Mouse (Mus musculus): ENCODE results near the gene Rasl11a.
"Not testable (repeated sequence)": the region's sequence is repeated elsewhere in the genome, so short reads cannot be mapped to it uniquely, and the experiment has no call there.

Gene Rasl11a

DNA sequence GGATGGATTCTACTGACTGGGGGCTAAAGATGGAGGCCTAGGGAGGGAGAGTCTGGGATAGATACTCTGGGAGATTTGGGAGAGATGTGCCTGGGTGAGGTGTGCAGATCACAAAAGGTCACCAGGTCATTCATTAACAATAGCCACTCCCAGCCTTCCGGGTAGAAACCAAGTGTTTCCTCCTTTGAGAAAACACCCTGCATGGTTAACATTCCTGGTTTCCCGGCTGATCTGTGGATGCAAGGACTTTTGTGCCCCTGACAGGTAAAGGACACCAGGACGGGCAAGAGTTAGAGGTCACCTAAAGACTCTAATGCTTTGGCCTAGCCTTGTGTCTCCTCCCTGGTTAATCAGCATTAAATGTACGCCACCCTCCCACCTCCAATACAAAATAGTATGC, 48.0 kb downstream of the Rasl11a start:
- no peak for DNase-seq (ENCODE audit: low spot score in 2 of 2)

DNA sequence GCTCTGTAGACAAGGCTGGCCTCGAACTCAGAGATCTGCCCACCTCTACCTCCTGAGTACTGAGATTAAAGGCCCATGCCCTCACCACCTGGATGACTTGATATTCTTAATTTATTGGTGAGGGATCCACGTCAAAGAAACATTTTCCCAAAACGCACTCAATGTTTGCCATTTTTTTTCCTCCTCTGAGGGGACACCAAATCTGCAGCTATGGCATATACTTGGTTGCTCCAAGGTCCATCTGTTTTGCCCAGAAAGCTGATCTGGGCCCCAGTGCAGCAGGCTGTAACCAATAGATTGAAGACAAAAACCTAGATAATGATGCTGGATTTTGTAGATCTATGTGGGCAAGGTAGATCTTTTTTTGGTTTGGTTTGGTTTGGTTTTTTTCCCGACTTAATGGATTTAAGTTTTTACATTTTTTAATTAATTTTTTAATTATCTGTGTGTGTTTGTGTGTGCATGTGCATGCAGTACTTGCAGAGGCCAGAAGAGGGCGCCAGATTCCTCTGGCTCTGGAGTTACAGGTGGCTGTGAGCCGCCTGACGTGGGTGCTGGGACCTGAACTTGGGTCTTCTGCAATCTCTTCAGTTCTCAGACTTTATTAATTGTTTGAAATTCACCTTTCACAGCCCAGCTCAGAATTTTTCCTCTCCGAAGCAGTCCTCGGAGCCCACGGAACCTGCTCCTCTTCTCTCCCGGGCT, 48.8 kb downstream of the Rasl11a start:
- DNase-seq (ENCODE audit: low spot score in 2 of 2) = no peak

DNA sequence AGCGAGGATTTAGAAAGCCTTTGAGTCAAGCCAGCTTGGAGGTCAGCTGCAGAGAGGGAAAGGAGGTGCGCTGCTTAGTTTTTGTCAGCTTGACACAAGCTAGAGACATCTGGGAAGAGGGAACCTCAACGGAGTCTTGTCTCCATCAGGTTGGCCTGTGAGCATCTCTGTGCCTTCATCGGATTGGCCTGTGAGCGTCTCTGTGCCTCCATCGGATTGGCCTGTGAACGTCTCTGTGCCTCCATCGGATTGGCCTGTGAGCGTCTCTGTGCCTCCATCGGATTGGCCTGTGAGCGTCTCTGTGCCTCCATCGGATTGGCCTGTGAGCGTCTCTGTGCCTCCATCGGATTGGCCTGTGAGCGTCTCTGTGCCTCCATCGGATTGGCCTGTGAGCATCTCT, 50.8 kb downstream of the Rasl11a start:
- not testable (repeated sequence) for DNase-seq (ENCODE audit: low spot score in 2 of 2)

DNA sequence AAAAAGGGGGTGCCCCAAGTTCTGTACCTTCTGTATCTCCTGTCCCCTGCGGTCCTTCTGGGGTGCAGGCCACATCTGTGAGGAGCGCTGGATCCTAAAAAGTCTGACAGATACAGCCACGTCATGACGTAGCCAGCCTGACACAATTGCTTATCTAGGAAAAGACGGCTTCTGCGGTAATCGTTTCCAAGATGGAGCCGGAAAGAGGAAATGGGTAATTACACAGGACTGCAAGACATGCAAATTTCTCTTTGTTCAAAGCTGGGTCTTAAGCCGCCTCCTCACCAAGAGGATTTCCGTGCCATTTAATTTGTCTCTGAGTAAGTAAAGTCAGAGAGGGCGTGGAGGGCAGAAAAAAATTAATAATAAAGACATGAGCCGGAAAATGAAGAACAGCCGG, 52.1 kb downstream of the Rasl11a start:
- no peak for DNase-seq (ENCODE audit: low spot score in 2 of 2)
